Mouse (Mus musculus): ENCODE measurements at regions not wholly inside any gene's neighbourhood (a gene's known extent, or its start where the extent isn't known, plus 50 kb on each side); places are given as distances from the start of the nearest gene placed in this dataset.
A peak's percentile ranks its signal among the peaks of the same experiment; 100 is the strongest.

- Histone ChIP-seq H3K4me1 (ENCODE audit: control insufficient read depth, insufficient read depth, low read length) (no peaks in the 10 kb centered on the region), H3K4me3 (ENCODE audit: insufficient read depth, low read length) (no peak overlapping the region), H3K27ac (ENCODE audit: insufficient read depth, low read length) (no peak overlapping the region)
- TF ChIP-seq POLR2A (IDR thresholded peaks at IDR 0.05; ENCODE audit: low read depth, low read length) = no peak
- TF ChIP-seq CTCF (IDR thresholded peaks at IDR 0.05; ENCODE audit: borderline replicate concordance, insufficient read depth, low read length) = no peak
These were observed 282.5 kb downstream of the Cbln1 start for GRCm38 (mm10) chr8:87189791-87190385.

GRCm38 (mm10) chr8:87182888-87183287, 289.5 kb downstream of the Cbln1 start:
- H3K4me3 ChIP-seq (ENCODE audit: insufficient read depth, low read length) = no peak overlapping the region
- peak overlapping the region; percentile 73 for H3K27ac ChIP-seq (ENCODE audit: insufficient read depth, low read length)
- peaks cover 6% of the 10 kb centered on the region; the same call in 1 of the 2 replicates for H3K4me1 ChIP-seq (ENCODE audit: control insufficient read depth, insufficient read depth, low read length)
- TF ChIP-seq CTCF (IDR thresholded peaks at IDR 0.05; ENCODE audit: borderline replicate concordance, insufficient read depth, low read length) = no peak
- no peak for TF ChIP-seq POLR2A (IDR thresholded peaks at IDR 0.05; ENCODE audit: low read depth, low read length)

- Histone ChIP-seq H3K27ac (ENCODE audit: insufficient read depth, low read length) (no peak overlapping the region), H3K4me3 (ENCODE audit: insufficient read depth, low read length) (no peak overlapping the region), H3K4me1 (ENCODE audit: control insufficient read depth, insufficient read depth, low read length) (peaks cover 6% of the 10 kb centered on the region; the same call in 1 of the 2 replicates)
- TF ChIP-seq CTCF (IDR thresholded peaks at IDR 0.05; ENCODE audit: borderline replicate concordance, insufficient read depth, low read length) = no peak
- TF ChIP-seq POLR2A (IDR thresholded peaks at IDR 0.05; ENCODE audit: low read depth, low read length) = no peak
These were observed 293.5 kb upstream of the N4bp1 start for GRCm38 (mm10) chr8:87178561-87178960.

GRCm38 (mm10) chr8:87177620-87178019, 292.6 kb upstream of the N4bp1 start:
- H3K4me3 ChIP-seq (ENCODE audit: insufficient read depth, low read length) = no peak overlapping the region
- H3K27ac ChIP-seq (ENCODE audit: insufficient read depth, low read length) = no peak overlapping the region
- TF ChIP-seq CTCF (IDR thresholded peaks at IDR 0.05; ENCODE audit: borderline replicate concordance, insufficient read depth, low read length) (no peak), POLR2A (IDR thresholded peaks at IDR 0.05; ENCODE audit: low read depth, low read length) (no peak)
- no peaks in the 10 kb centered on the region for H3K4me1 ChIP-seq (ENCODE audit: control insufficient read depth, insufficient read depth, low read length)

- Histone ChIP-seq H3K4me1 (ENCODE audit: control insufficient read depth, insufficient read depth, low read length) (no peaks in the 10 kb centered on the region), H3K27ac (ENCODE audit: insufficient read depth, low read length) (no peak overlapping the region), H3K4me3 (ENCODE audit: insufficient read depth, low read length) (no peak overlapping the region)
- no peak for TF ChIP-seq POLR2A (IDR thresholded peaks at IDR 0.05; ENCODE audit: low read depth, low read length)
- no peak for TF ChIP-seq CTCF (IDR thresholded peaks at IDR 0.05; ENCODE audit: borderline replicate concordance, insufficient read depth, low read length)
These were observed 290.0 kb upstream of the N4bp1 start for GRCm38 (mm10) chr8:87175097-87175496.

- TF ChIP-seq CTCF (IDR thresholded peaks at IDR 0.05; ENCODE audit: borderline replicate concordance, insufficient read depth, low read length) (no peak), POLR2A (IDR thresholded peaks at IDR 0.05; ENCODE audit: low read depth, low read length) (no peak)
- no peak overlapping the region for H3K4me3 ChIP-seq (ENCODE audit: insufficient read depth, low read length)
- no peaks in the 10 kb centered on the region for H3K4me1 ChIP-seq (ENCODE audit: control insufficient read depth, insufficient read depth, low read length)
- H3K27ac ChIP-seq (ENCODE audit: insufficient read depth, low read length) = no peak overlapping the region
These were observed 288.7 kb upstream of the N4bp1 start for GRCm38 (mm10) chr8:87173720-87174119.

- TF ChIP-seq POLR2A (IDR thresholded peaks at IDR 0.05; ENCODE audit: low read depth, low read length) = no peak
- no peak for TF ChIP-seq CTCF (IDR thresholded peaks at IDR 0.05; ENCODE audit: borderline replicate concordance, insufficient read depth, low read length)
- H3K27ac ChIP-seq (ENCODE audit: insufficient read depth, low read length) = no peak overlapping the region
- H3K4me1 ChIP-seq (ENCODE audit: control insufficient read depth, insufficient read depth, low read length) = no peaks in the 10 kb centered on the region
- H3K4me3 ChIP-seq (ENCODE audit: insufficient read depth, low read length) = no peak overlapping the region
These were observed 281.7 kb upstream of the N4bp1 start for GRCm38 (mm10) chr8:87166771-87167170.

- H3K4me3 ChIP-seq (ENCODE audit: insufficient read depth, low read length) = no peak overlapping the region
- TF ChIP-seq CTCF (IDR thresholded peaks at IDR 0.05; ENCODE audit: borderline replicate concordance, insufficient read depth, low read length) (no peak), POLR2A (IDR thresholded peaks at IDR 0.05; ENCODE audit: low read depth, low read length) (no peak)
- no peaks in the 10 kb centered on the region for H3K4me1 ChIP-seq (ENCODE audit: control insufficient read depth, insufficient read depth, low read length)
- no peak overlapping the region for H3K27ac ChIP-seq (ENCODE audit: insufficient read depth, low read length)
These were observed 275.4 kb upstream of the N4bp1 start for GRCm38 (mm10) chr8:87160416-87160815.

- TF ChIP-seq CTCF (IDR thresholded peaks at IDR 0.05; ENCODE audit: borderline replicate concordance, insufficient read depth, low read length) = no peak
- no peak for TF ChIP-seq POLR2A (IDR thresholded peaks at IDR 0.05; ENCODE audit: low read depth, low read length)
- no peaks in the 10 kb centered on the region for H3K4me1 ChIP-seq (ENCODE audit: control insufficient read depth, insufficient read depth, low read length)
- H3K4me3 ChIP-seq (ENCODE audit: insufficient read depth, low read length) = no peak overlapping the region
- H3K27ac ChIP-seq (ENCODE audit: insufficient read depth, low read length) = no peak overlapping the region
These were observed 273.3 kb upstream of the N4bp1 start for GRCm38 (mm10) chr8:87158322-87158721.

GRCm38 (mm10) chr8:87155819-87156425, 270.9 kb upstream of the N4bp1 start:
- Histone ChIP-seq H3K4me3 (ENCODE audit: insufficient read depth, low read length) (no peak overlapping the region), H3K27ac (ENCODE audit: insufficient read depth, low read length) (no peak overlapping the region), H3K4me1 (ENCODE audit: control insufficient read depth, insufficient read depth, low read length) (no peaks in the 10 kb centered on the region)
- TF ChIP-seq CTCF (IDR thresholded peaks at IDR 0.05; ENCODE audit: borderline replicate concordance, insufficient read depth, low read length) = no peak
- TF ChIP-seq POLR2A (IDR thresholded peaks at IDR 0.05; ENCODE audit: low read depth, low read length) = no peak

Measured in embryonic fibroblast, embryonic 13.5 days (primary cell).